Mouse (Mus musculus): ENCODE data around the gene Cryga.

DNA sequence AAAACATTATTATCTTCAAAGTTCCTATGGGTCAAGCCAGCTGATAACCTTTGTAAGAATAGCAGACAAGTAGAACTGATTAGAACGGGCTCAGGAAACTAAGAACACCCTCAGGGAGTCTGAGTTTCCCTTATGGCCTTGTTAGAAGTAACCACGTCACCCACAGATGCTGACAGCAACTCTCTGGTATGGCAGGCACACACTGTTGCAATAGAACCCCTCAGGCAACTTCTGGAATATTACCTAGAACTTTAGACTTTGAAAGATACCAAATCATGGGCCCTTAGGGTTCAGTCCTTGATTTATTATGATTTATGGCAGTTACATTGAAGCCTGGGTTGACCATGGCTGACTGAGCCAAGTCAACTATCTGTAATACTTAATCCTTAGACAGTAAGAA is 43.4 kb upstream of the Cryga start:
- no peak for TF ChIP-seq GATA1 (IDR thresholded peaks at IDR 0.05; ENCODE audit: borderline replicate concordance, low read length)
- no peak for TF ChIP-seq FLI1 (IDR thresholded peaks at IDR 0.05; ENCODE audit: low read length)
